Mouse (Mus musculus) urinary bladder, adult 18-20 months (tissue): ENCODE measurements around the gene Ebi3.

Experiments
- DNase-seq, 2 experiments: peaks; one replicate each; pipeline ENCODE4 v3.0.0; 2022; ENCODE audit warnings: low spot score in 2 of 2, mixed read lengths in 2 of 2

Ebi3 gene

GRCm38 (mm10) chr17:55958584-55958886 is 6.1 kb downstream of the Ebi3 start:
- DNase-seq = no peak

DNA sequence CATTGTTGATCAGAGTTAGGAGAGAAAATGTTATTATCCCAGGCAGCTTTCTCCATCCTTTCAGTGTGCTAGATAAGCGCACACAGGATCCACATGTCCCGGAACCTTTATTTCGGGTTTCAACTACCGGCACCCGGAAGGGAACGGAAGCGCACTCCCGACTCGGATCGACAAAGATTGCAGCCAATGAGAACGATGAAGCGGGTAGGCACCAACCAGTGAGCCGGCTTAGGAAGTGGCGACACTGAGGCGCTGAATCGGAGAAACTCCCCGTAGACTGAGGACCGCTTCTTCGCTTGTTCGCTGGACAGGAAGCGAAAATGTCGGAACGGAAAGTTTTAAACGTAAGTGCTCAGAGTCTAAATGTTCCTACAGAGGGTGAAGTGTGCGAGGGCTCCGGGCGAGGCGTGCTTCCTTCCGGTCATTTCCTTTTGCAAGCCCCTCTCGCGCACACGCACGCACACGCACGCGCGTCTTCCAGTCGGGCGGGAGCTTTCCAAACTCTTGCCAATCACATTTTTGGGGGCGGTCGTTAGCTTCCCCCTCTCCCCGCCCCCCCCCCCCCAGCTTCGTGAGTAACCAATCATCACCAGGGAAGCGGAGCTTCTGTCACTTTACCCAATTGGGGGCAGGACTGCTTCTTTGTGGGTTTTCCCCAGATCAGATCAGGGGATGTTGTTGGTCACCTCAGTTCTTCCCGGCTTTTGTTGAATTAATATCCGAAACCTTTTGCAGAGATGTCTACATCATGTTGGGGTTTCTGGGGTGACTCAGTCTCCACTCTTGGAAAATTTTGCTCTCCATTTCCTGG is 6.7 kb downstream of the Ebi3 start, which contains the start of gene Yju2:
TSS of gene Yju2 (plus strand) at position 182 of the 811 bp plus-strand sequence.
- peak; percentile 86 to 90 for DNase-seq

- DNase-seq = no peak
Measured at GRCm38 (mm10) chr17:55959946-55960740, 7.7 kb downstream of the Ebi3 start.

GRCm38 (mm10) chr17:55960791-55961190 is 8.4 kb downstream of the Ebi3 start:
- DNase-seq = no peak

DNA sequence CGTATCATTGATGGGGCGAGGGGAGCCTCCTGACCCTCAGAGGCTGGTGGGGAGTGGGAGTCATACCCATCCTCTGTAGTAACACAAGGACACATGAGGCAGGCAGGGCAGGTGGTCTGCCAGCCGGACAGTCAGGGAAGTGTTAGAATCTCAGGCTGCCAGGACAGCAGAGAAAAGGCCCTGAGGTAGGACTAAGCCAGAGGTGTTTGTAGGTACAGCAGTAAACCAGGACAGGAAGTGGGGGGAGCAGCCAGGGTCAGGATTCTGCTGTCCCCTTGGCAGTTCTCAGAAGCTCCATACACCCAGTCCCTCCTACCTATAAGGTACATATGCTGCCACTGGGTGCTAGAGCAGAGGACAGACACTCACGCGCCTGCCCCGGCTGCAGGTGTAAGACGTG is 9.2 kb downstream of the Ebi3 start:
- no peak for DNase-seq

DNA sequence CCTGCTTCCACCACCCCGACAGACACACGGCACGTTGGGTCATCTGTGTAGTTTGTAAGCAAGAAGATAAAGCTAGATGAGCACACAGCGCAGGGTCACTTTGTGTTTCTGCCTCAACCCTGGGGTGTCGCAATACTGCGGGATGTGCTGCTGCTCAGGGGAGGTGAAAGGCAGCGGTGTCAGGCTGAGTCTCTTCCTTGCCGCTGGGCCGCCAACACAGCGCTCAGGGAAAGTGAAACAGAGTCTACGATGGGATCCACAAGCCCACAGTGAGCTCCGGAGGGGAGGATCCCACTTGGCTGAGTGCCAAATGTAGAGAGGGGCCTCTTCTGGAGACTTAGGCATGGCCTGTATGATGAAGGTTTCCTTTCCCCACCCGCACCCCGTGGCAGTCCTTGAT is 10.7 kb downstream of the Ebi3 start:
- DNase-seq = peak in 1 of 2 experiments; percentile 0

GRCm38 (mm10) chr17:55964496-55964895 is 12.1 kb downstream of the Ebi3 start:
- DNase-seq = no peak

DNA sequence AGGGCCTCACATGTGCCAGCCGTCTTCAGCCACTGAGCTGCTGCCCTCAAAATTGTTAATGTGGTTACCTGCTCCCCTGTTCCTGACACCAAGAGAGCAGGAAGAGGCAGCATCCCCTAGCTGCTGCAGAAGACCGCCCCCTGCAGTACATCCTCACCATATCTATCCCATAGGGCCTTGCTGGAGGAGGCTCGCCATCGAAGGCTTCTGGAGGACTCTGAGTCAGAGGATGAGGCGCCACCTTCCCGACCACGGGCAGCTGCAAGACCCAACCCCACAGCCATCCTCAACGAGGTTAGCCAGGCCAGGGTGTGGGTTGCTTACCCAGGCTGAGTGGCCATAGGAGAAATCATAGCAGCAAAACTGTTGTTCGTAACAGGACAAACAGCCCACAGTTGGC is 12.6 kb downstream of the Ebi3 start:
- no peak for DNase-seq

DNA sequence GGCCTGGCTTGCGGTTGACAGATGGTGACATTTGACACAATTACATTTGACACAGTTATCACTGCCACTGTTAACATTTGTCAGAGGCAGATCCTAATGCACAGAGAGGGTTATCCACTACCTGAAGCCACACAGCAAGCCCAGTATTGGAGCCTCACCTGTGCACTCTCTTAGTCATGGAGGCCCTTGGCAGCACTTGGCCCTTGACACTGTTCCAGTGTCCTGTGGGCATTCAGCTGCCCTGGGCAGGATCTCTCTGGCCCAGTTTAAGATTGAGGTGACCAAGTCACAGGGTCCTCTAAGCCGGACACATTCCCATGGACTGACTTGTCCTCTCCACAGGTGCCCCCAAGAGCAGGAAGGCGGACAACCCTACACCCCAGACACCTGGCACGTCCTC is 14.7 kb downstream of the Ebi3 start:
- no peak for DNase-seq

GRCm38 (mm10) chr17:55968210-55968609 is 15.8 kb downstream of the Ebi3 start:
- DNase-seq = no peak

DNA sequence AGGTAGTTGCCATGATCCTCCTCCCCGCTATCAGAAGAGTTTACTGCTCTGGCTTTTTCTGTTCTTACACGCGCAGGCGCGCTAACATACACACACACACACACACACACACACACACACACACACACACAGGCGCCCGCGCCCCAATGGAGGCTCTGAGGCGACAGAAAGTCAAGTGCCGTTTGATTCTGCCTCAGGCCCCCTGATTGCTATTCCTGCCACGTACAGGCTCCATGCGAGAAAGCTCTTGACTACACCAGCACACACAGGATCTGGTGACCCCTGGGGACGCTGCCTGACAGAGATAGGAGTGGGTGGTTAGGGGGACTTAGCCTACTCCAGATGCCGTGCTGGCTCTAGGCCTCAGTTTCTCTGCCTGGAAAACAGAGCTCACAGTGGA is 17.1 kb downstream of the Ebi3 start:
- DNase-seq = no peak

- no peak for DNase-seq
Measured at GRCm38 (mm10) chr17:55969966-55970891, 17.8 kb downstream of the Ebi3 start, which contains the start of gene Shd. Shd (plus strand) TSS chr17:55970467.

DNA sequence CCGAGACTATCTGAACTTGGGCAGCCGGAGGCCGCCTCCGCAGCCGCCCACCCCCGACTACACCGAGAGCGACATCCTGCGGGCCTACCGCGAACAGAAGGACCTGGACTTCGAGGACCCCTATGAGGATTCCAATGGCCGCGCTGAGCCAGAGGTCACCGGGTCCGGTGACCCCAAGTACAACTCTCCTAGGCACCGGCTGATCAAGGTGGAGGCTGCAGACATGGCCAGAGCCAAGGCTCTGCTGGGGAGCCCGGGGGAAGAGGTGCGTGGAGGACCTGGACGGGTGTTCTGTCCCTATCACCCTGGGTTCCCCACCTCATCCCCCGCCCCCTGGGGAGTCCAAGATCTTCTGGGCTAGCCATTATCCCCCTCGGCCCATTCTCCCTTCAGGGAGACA is 19.0 kb downstream of the Ebi3 start:
- no peak for DNase-seq

GRCm38 (mm10) chr17:55976255-55976862 is 23.9 kb downstream of the Ebi3 start:
- peak; percentile 50 to 75 for DNase-seq

GRCm38 (mm10) chr17:55977301-55977700 is 24.9 kb downstream of the Ebi3 start:
- no peak for DNase-seq

DNA sequence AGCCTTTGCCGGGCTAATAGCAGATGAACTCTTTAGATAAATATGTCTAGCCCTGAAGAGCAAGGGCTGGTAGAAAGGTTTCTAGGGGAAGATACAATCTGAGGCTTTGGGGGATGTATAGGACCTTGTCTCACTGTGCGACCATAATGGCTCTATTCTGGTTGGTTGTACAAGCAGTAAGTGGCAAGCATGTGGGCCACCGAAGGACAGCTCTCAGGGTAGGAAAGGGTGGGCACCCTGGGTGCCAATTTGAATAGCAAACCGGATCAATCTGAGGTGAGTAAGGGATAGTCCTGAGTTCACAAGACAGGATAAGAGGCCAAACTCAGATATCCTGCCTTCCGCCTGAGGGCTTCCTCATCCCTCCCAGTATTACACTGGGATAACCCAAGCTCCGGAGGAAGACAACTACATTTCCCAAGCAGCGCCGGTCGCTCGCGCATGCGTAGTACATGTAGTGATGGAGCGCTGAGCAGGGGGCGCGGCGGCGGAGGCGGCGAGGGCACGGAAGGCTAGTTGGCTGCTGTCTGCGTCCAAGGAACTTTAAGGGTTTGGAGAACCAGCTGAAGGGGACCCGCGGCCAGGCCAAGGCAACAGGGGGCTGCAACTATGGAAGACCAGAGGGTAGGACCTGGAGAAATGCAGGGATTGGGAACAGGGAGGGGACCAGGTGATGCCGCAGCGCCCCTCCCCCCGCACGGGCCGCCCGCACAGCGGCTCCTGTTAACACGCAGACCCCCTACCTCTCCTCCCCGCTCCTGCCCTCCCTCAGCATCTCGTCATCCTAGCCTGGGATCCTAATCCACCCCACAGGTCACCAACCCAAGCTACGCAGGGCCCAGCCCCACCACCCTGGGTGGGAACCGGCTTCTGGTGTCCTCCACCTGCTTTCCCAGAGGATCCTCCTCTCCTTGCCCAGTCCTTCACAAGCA is 33.9 kb downstream of the Ebi3 start, which contains the start of gene Fsd1:
TSS of gene Fsd1 (plus strand) at position 480 of the 932 bp plus-strand sequence.
- DNase-seq = no peak

DNA sequence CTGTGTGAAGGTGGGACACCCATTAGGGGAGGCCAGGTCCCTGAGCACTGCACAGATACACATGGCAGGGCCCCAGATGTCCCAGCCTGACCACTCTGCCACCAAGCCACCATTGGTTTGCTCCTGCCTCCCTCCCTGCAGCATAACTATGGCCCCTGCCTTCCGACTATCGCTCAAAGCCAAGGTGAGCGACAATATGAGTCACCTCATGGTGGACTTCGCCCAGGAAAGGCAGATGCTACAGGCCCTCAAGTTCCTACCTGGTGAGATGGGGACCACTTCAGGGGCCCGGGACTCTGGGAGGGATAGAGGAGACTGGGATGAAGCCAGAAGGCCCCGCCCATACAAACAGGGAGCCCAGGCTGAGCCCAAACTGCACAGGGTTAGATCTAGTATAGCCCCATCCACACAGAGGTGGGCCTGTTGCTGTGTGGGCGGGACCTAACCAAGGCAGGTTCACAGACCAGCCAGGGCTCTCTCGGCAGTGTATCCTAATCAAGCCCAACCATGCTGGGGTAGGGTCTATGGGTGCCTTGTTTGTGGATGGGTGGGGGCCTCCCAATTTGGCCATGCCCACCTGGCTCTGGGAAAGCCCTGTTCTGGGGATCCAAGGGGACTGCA is 37.9 kb downstream of the Ebi3 start:
- no peak for DNase-seq

DNA sequence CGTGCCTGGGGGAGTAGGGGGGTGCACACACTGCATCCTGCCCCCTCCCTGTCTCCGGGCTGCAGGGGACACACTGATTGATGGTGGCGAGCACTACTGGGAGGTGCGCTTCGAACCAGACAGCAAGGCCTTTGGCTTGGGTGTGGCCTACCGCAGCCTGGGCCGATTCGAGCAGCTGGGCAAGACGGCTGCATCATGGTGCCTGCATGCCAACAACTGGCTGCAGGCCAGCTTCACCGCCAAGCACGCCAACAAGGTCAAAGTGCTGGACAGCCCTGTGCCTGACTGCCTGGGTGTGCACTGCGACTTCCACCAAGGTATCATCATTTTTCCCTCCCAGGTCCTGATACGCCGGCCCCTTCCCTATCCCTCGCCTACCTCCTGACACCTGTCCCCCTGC is 43.6 kb downstream of the Ebi3 start:
- DNase-seq = no peak

GRCm38 (mm10) chr17:55999794-56000499 is 47.5 kb downstream of the Ebi3 start:
- no peak for DNase-seq
